Mouse (Mus musculus): ENCODE results near the gene Eif4g3. TPM values are rescaled to one million over a fixed set of nuclear protein-coding genes. Genes with fewer than 3 reads are reported as not detected.

Gene Eif4g3
- total and polyA plus RNA-seq, 2 experiments from 2014 or later: 36.5 to 55.9 TPM

DNA sequence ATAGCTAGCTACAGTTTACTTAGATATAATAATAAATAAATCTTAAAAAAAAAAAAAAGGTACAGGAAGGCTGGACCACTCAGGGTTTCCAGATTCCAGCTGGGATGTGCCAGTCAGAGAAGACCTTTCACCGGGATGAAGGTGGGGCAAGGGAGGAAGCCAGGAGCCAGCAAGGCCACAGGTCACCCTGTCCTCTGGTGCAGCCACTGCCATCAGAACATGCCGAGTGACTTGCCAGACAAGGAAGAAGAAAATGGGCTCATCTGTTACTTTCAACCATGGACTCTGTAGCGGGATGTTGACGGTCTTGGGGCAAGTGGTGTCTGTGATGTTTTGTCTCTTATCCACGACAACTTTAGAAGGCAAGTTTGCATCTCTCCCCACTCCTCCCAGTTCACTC lies 8.1 kb upstream of the Eif4g3 start:
- TF ChIP-seq CTCF (IDR thresholded peaks at IDR 0.05; ENCODE audit: low read depth): no peak
- H3K4me2 ChIP-seq (ENCODE audit: low read depth, low read length): no peak overlapping the region
- no peak overlapping the region for H3K9ac ChIP-seq (replicated peaks; ENCODE audit: low read length)
- 70% methylated on average over 5 of the region's 5 CpGs for WGBS
- DNase-seq (ENCODE audit: low spot score) (no peak), ATAC-seq (no peak)
- no peak overlapping the region for H3K27ac ChIP-seq
- H3K4me1 ChIP-seq (ENCODE audit: insufficient read depth, low read length): no peaks in the 10 kb centered on the region
- no peaks in the 10 kb centered on the region for H3K27me3 ChIP-seq (ENCODE audit: insufficient read depth, low read length)
- no peaks in the 10 kb centered on the region for H3K36me3 ChIP-seq (ENCODE audit: insufficient read depth, low read length)
- no peak overlapping the region for H3K4me3 ChIP-seq (ENCODE audit: low read length)
- no peaks in the 10 kb centered on the region for H3K9me3 ChIP-seq (ENCODE audit: low read length)

DNA sequence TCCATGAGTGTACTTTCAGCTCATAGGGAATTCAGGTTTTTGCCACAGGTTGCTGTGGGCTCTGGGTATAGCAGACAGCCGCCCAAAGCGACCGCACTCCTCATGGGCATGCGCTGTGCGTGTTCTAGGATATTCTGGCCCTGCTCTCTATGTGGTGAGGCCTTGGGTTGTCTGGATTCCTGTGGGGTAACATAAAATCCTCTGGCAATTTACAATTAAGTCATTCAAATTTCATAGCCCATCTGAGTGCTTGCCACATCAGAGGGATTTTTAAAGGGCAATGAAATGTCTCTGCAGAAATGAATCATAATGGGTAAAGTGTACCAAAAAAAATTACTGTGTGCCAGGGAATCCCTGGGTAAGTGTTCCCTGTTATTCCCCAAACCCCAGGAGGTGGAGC lies 3.4 kb upstream of the Eif4g3 start:
- 79% methylated on average over 5 of the region's 5 CpGs for WGBS
- no peak for ATAC-seq
- TF ChIP-seq CTCF (IDR thresholded peaks at IDR 0.05; ENCODE audit: low read depth): no peak

DNA sequence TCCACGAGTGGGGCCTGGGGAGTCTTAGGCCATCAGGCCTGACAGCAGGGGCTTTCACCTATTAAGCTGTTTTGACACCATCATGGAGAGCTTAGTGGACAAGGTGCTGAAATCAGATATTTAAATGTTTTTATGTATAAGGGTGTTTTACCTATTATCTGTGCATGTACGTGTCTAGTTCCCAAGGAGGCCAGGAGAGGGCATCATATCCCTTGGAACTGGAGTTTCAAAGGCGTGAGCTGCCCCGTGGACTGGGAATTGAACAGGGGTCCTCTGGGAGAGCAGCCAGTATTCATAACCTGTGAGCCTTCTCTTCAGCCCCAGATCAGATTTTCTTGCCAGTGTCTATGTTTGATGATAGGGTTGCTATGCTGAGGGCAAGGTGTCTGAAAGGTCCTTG lies 2.4 kb upstream of the Eif4g3 start:
- H3K4me3 ChIP-seq (ENCODE audit: low read length): no peak overlapping the region
- H3K4me1 ChIP-seq (ENCODE audit: insufficient read depth, low read length): peaks cover 4% of the 10 kb centered on the region; the same call in 1 of the 2 replicates
- WGBS: 84% methylated on average over 4 of the region's 4 CpGs
- no peak overlapping the region for H3K9ac ChIP-seq (replicated peaks; ENCODE audit: low read length)
- DNase-seq (ENCODE audit: low spot score) (no peak), ATAC-seq (no peak)
- H3K9me3 ChIP-seq (ENCODE audit: low read length): no peaks in the 10 kb centered on the region
- no peak overlapping the region for H3K27ac ChIP-seq
- peak; percentile 18 for TF ChIP-seq CTCF (IDR thresholded peaks at IDR 0.05; ENCODE audit: low read depth)
- H3K4me2 ChIP-seq (ENCODE audit: low read depth, low read length): no peak overlapping the region
- H3K36me3 ChIP-seq (ENCODE audit: insufficient read depth, low read length): no peaks in the 10 kb centered on the region
- H3K27me3 ChIP-seq (ENCODE audit: insufficient read depth, low read length): no peaks in the 10 kb centered on the region

More for the DNA sequence above, 3.4 kb upstream of the Eif4g3 start:
- H3K27me3 ChIP-seq (ENCODE audit: insufficient read depth, low read length): no peaks in the 10 kb centered on the region
- no peak overlapping the region for H3K4me2 ChIP-seq (ENCODE audit: low read depth, low read length)
- no peak overlapping the region for H3K9ac ChIP-seq (replicated peaks; ENCODE audit: low read length)
- H3K4me1 ChIP-seq (ENCODE audit: insufficient read depth, low read length): peaks cover 3% of the 10 kb centered on the region; the same call in 1 of the 2 replicates
- no peaks in the 10 kb centered on the region for H3K36me3 ChIP-seq (ENCODE audit: insufficient read depth, low read length)
- H3K27ac ChIP-seq: no peak overlapping the region
- no peak for DNase-seq (ENCODE audit: low spot score)
- no peak overlapping the region for H3K4me3 ChIP-seq (ENCODE audit: low read length)
- H3K9me3 ChIP-seq (ENCODE audit: low read length): no peaks in the 10 kb centered on the region

- peaks cover 12% of the 10 kb centered on the region for H3K4me1 ChIP-seq (ENCODE audit: insufficient read depth, low read length)
- DNase-seq (ENCODE audit: low spot score) (no peak), ATAC-seq (no peak)
- 71% methylated on average over 7 of the region's 7 CpGs for WGBS
- H3K9me3 ChIP-seq (ENCODE audit: low read length): no peaks in the 10 kb centered on the region
- no peaks in the 10 kb centered on the region for H3K27me3 ChIP-seq (ENCODE audit: insufficient read depth, low read length)
- H3K27ac ChIP-seq: no peak overlapping the region
- H3K36me3 ChIP-seq (ENCODE audit: insufficient read depth, low read length): no peaks in the 10 kb centered on the region
- TF ChIP-seq CTCF (IDR thresholded peaks at IDR 0.05; ENCODE audit: low read depth): no peak
- H3K9ac ChIP-seq (replicated peaks; ENCODE audit: low read length): no peak overlapping the region
- no peak overlapping the region for H3K4me2 ChIP-seq (ENCODE audit: low read depth, low read length)
- no peak overlapping the region for H3K4me3 ChIP-seq (ENCODE audit: low read length)
These were observed 1.6 kb upstream of the Eif4g3 start for GRCm38 (mm10) chr4:137991240-137991639.

DNA sequence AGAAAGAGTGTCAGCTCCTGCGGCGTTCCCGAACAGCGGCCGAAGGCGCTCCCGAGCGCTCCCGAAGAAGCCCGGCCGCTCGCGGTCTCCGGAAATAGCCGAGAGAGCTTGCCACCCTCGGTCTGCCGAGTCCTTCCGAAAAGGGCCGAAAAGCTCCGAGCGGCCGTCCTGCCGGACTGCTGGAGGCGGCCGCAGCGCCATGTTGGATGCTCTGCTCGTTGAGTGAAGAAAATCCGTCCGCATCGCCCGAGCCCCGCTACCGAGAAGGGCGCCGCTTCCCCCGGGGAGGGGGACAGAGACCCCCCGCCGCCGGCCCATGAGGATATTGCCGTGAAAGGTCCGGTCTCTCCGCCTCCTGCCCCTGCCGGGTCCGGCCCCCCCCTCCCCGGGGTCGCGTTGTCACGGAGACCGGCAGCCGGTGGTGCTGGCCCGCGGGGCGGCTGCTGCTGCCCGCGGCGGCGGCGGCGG lies 503 bp downstream of the Eif4g3 start:
- no peaks in the 10 kb centered on the region for H3K27me3 ChIP-seq (ENCODE audit: insufficient read depth, low read length)
- TF ChIP-seq CTCF (IDR thresholded peaks at IDR 0.05; ENCODE audit: low read depth): no peak
- peak overlapping the region; percentile 77 for H3K4me2 ChIP-seq (ENCODE audit: low read depth, low read length)
- DNase-seq (ENCODE audit: low spot score) (peak; percentile 99), ATAC-seq (peak; percentile 96)
- peaks cover 19% of the 10 kb centered on the region for H3K4me1 ChIP-seq (ENCODE audit: insufficient read depth, low read length)
- peak overlapping the region; percentile 99 for H3K9ac ChIP-seq (replicated peaks; ENCODE audit: low read length)
- no peaks in the 10 kb centered on the region for H3K9me3 ChIP-seq (ENCODE audit: low read length)
- H3K4me3 ChIP-seq (ENCODE audit: low read length): peak overlapping the region; percentile 94
- peak overlapping the region; percentile 96 for H3K27ac ChIP-seq
- 1% methylated on average over 46 of the region's 59 CpGs for WGBS
- H3K36me3 ChIP-seq (ENCODE audit: insufficient read depth, low read length): no peaks in the 10 kb centered on the region

DNA sequence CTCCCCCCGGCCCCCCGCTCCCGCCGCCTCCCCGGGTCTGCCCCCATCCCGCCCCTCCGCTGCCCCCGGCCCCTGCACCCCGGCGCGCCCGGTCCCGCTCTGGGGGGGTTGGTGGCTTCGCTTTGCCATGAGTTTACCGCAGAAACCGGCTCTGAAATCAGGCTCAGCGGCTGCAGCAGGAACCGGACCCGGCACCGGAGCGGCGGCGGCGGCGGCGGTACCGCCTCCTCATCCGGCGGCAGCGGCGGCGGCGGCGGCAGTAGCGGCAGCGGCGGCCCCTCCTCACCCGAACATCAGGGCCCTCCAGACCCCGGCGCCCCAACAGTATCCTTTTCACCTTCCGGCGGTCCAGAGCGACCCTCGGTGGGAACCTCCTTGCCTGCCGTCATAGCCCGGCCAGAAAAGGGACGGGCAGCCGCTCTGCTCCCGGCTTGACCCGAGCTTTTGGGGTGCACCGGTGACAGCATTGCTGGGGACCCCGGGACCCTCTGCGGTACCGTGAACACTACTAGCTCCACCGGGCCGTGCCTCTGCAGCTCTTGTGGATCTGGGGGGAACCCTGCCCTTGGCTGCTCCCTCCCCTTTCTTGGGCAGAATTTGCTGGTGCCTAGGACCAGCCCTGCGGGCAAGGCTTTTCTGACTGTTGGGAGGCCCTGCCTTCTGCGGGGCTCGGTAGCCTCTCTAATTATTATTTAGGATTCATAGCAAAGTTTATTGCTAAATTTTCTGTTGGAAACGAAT lies 1.2 kb downstream of the Eif4g3 start:
- Histone ChIP-seq H3K36me3 (ENCODE audit: insufficient read depth, low read length) (0 out of 2 replicates have a peak, but pooled peaks cover under 1% of the 10 kb centered on the region), H3K9me3 (ENCODE audit: low read length) (no peaks in the 10 kb centered on the region), H3K4me1 (ENCODE audit: insufficient read depth, low read length) (peaks cover 19% of the 10 kb centered on the region), H3K4me2 (ENCODE audit: low read depth, low read length) (peak overlapping the region; percentile 77), H3K27ac (peak overlapping the region; percentile 96), H3K4me3 (ENCODE audit: low read length) (peak overlapping the region; percentile 94), H3K27me3 (ENCODE audit: insufficient read depth, low read length) (no peaks in the 10 kb centered on the region), H3K9ac (replicated peaks; ENCODE audit: low read length) (peak overlapping the region; percentile 99)
- under 1% methylated on average over 49 of the region's 60 CpGs for WGBS
- ATAC-seq (no peak; the same call in 1 of the 2 replicates), DNase-seq (ENCODE audit: low spot score) (peak; percentile 58)
- TF ChIP-seq CTCF (IDR thresholded peaks at IDR 0.05; ENCODE audit: low read depth): no peak

Measured in hindbrain, postnatal 0 days (tissue).